Mouse (Mus musculus): Measurements from ENCODE around the gene Gm30191. TPM values are rescaled to one million over a fixed set of nuclear protein-coding genes. Genes with fewer than 3 reads are reported as not detected.

The Gm30191 gene
- total RNA-seq, 1 experiment from 2014 or later = not detected

DNA sequence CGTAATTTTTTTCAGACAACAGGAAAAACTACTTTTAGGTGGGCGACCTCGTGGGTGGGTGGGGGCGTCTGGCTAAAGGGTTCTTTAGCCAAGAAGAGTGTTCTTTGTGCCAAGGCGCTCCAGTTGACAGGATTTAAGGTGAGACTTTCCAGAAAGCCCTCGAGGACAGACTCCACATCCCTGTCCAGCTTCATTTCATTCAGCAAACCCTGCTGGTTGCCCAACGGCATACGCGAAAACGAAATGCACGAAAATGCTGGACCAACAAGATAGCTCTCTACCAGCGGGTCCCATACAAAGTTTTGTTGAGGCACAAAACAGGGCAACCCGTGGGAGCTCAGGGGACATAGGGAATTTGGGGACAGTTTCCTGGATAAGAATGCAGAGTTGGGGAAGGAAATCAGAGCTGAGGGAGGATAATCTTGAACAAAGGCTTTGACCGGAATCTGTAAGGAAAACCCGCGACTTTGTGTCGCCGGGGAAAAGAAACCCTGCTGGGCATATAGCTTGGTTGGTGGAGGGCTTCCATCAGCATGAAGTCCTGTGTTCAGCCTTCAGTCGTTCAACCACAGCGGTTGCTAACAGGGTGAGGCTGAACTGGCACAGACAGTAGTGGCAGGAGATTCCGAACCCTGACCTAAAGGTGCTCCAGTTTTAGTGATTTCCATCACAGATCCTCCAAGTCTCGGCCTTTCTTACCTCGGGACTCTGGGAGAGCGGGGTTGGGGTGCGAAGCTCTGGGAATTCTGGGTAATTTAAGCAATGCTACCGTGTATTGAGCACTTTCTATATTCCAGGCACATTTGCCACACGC lies 3.6 kb downstream of the Gm30191 start:
- ATAC-seq (replicated peaks in 1 of 2; ENCODE audit: insufficient read depth in 1 of 2, low FRiP score in 2 of 2, low TSS enrichment in 1 of 2, low read depth in 1 of 2, poor library complexity in 2 of 2, severe bottlenecking in 2 of 2) = no peak

DNA sequence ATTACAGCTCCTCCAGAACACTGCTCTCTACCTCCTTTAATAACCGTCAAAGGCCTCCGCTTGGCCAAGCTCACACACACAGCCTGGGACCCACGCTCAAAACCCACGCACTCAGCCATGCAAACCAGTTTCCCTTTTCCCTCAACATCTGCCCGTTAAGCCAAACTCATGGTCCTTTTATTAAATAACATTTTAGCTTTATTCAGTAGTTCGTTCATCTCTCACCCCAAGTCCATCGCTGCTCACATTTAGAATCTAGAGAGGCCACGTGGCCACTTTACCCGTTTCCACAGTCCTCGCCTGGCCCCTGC lies 4.2 kb downstream of the Gm30191 start:
- ATAC-seq (replicated peaks in 1 of 2; ENCODE audit: insufficient read depth in 1 of 2, low FRiP score in 2 of 2, low TSS enrichment in 1 of 2, low read depth in 1 of 2, poor library complexity in 2 of 2, severe bottlenecking in 2 of 2) = no peak

DNA sequence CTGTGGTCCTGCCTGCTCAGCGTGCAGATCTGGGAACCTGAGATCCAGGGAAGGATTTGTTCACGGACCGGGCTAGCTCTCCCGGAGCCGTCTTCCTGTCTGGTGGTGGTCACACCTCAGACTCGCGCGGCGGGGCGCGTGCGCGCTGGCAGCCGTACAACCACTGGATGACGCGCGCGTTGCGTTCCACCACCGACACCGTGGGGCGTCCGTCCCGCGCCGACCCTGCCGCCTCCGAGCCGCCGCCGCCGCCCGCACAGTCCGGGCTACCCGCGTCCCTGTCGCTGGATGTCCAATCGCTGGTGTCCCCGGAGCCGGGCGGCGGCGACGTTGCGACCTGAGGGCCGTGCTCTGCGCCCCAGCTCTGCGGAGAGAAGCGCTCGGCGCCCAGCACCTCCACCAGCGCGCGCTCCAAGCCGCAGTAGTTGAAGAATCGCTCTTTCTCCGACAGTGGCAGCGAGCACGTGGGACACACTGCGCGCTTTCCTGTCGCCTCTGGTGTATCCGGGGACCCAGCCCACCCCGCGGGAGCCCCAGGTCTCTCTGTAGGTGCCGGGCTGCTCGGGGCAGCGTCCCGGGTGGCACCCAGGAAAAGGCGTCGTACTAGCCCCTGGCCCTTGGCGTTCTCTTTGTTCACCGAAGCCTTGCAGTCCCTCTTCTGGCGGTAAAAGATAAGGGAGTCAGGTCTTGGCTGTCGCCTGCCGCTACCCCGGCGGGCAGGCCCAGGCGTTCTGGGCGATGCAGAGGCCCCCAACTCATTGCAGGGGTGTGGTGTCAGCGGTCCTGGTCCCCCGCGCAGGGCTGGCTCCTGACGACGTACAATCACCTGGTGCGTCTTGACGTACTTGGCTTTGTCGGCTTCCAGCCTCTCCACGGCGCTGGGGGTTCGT lies 4.8 kb downstream of the Gm30191 start:
- ATAC-seq (replicated peaks in 1 of 2; ENCODE audit: insufficient read depth in 1 of 2, low FRiP score in 2 of 2, low TSS enrichment in 1 of 2, low read depth in 1 of 2, poor library complexity in 2 of 2, severe bottlenecking in 2 of 2) = 0 out of 4 replicates have a peak, but pooled peaks of 1 of the 2 experiments have one; percentile 3

DNA sequence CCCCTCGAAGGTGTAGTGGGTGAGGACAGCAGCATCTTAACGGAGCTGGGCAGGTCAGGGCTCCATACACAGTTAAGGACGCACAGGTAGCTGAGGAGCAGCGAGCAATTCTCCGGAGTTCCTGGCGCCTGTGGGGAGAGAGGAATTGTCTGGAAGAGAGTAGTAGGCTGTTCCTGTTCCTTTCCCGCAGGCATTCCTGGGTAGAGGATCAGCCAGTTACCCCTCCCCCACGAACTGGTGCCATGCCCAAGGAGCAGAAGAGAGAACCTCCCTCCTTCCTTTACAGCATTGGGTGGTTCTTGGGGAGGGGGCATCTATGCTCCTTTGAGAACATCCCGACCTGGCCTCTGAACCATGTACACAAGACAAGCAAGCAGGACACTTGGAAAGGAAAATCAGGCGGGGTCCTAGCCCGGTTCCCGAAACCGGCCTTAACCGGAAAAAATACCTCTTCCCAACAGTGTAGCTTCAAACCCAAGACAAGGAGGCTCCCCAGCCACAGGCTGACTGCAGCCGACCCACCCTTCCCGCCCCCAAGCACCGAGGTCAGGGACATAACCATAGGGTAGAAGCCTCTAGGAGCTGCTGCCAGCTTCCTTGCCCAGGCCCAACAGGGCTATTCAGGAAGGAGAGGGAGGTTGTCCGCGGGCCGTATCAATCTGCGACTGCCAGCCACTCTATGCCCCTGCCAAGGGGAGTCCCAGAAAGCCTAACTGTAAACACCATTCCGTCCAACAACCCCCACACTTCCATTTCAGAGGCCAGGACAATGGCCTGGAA lies 5.6 kb downstream of the Gm30191 start:
- ATAC-seq (replicated peaks in 1 of 2; ENCODE audit: insufficient read depth in 1 of 2, low FRiP score in 2 of 2, low TSS enrichment in 1 of 2, low read depth in 1 of 2, poor library complexity in 2 of 2, severe bottlenecking in 2 of 2) = no peak

DNA sequence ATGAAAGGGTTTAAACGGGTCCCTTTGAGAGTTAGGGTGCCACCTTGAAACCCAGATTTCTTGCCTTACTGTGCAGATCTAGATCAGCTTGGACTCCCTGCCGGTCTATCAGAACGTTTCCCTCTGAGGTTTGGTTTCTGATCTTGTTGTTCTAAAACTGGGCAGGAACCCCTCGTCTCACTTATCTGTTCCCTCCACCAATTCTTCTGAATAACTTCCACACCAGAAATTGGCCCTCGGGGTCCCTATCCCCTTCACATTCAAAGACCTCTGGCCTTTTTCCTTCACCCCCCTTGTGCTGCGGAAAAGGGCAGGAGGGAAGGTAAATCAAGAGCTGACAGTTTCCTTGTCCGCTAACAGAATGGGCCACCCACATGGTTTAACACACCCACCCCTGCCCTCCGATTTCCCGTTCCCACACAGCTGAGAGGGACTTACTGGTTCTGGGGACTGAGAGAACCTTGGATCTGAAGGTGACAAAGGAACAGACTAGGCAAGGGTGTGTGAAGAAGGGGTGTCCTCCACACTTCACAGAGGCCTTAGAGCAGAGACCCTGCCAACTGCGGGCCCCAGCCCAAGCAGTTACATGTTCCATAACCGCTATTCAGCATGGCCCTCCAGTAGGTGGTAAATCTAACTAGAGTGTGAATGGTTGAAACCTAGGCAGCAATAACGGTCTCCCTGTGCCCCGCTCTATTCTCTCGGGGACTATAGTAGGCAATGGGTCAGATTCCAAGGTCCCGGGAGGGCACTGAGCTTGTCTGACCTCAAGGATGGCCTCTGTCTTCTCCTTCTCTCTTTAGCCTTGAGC lies 6.4 kb downstream of the Gm30191 start:
- ATAC-seq (replicated peaks in 1 of 2; ENCODE audit: insufficient read depth in 1 of 2, low FRiP score in 2 of 2, low TSS enrichment in 1 of 2, low read depth in 1 of 2, poor library complexity in 2 of 2, severe bottlenecking in 2 of 2) = 0 out of 4 replicates have a peak, but pooled peaks of 1 of the 2 experiments have one; percentile 1

DNA sequence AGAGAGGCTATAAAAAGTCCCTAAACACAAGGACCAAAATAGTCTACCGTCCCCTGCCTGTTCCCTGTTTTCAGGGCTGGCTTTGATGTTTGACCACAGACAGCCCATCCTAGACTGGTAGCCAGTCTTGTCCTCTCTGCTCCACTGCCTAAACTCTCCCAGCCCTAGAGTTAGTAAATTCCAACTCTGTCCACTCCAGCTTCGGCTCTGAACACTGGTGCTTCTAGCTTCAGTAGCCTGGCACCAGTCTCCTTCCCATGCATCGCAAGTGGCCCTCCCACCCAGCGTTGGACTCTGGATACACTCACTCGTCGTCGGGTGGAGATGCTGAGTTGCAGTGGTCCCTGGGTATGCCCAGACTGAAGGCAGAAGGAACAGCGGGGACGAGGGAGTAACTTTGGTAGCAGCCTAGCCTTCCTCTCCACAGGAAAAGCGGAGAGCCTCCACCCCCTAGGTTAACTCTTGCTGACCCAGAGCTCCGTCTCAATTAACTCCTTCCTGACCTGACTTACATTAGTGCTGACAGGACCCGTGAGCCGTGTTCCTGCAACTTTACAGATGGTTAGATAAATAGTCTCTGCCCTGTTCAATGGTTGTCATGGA lies 7.1 kb downstream of the Gm30191 start, which contains the start of gene Grrp1:
Gene Grrp1 (minus strand): TSS at position 385 of the 603 bp plus-strand sequence.
- ATAC-seq (replicated peaks in 1 of 2; ENCODE audit: insufficient read depth in 1 of 2, low FRiP score in 2 of 2, low TSS enrichment in 1 of 2, low read depth in 1 of 2, poor library complexity in 2 of 2, severe bottlenecking in 2 of 2) = no peak

DNA sequence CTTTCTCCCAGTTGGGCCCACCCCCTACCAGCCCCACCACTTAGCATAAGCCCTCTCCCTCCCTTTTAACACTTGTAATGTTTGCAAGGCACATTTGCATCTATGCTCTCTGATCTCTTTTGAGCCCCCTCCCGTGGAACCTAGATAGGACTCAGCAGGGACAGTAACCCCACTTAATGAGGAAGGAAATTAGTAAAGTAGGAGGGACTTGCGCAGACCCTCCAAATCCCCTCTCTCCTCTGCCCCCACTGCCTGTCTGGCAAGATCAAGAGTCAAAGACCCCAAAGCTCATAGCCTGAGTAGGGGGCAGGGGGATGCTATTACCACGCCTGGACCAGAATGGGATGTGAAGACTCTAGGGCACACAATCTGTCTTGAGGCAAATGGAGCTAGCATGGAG lies 8.1 kb downstream of the Gm30191 start:
- no peak for ATAC-seq (replicated peaks in 1 of 2; ENCODE audit: insufficient read depth in 1 of 2, low FRiP score in 2 of 2, low TSS enrichment in 1 of 2, low read depth in 1 of 2, poor library complexity in 2 of 2, severe bottlenecking in 2 of 2)

DNA sequence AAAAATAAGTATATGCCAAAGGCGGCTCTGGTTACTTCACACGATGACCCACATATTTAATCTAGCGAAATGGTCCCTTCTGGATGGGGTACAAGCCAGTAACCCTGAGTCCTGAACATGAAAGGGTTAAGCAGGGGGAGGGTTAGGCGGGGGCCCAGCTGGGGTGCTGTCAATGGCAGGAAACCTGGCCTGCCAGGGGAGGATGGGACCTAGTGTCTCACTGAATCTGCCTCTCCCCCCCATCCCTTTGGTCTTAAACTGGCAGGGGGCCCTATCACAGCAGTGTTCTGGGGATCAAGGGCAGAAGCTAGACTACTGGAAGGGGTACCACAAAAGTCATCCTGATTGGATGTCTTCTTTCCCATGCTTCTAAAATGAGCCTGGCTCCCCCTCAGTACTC lies 9.1 kb downstream of the Gm30191 start:
- ATAC-seq (replicated peaks in 1 of 2; ENCODE audit: insufficient read depth in 1 of 2, low FRiP score in 2 of 2, low TSS enrichment in 1 of 2, low read depth in 1 of 2, poor library complexity in 2 of 2, severe bottlenecking in 2 of 2) = no peak

DNA sequence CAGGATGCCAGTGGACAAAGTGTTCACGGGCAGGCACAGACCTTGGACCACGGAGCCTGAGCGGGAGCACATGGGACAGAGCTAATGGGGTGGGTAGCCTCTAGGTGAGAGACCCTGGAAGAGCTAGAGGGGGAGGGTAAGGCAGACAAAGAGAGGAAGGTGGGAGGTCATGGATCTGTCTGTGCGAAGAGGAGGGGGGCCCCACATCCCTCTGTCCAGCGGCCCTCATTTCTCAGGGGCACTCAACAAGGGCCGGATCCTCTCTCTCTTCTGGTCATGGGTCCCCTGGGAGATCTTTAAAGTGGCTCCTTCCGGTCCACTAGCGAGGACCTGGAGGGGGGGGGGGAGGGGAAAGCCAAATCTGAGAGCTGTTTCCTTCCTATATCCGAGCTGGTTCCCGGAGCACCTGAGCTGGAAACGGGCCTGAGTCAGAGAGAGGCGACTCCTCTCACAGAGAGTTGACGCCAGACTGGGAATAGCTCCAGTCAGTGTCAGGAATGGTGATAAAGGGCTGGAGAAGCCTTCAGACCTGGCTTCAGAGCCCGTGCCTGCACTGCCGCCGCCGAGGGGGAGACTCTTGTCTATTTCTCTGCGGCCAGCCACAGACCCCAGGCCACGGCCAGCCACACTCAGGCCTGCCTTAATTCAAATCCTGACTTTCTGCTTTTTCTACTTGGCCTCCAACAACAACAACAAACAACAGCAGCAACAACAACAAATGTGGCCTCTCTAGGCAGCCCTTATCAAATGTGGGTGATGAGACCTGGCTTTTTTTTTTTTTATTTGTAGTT lies 9.9 kb downstream of the Gm30191 start:
- no peak for ATAC-seq (replicated peaks in 1 of 2; ENCODE audit: insufficient read depth in 1 of 2, low FRiP score in 2 of 2, low TSS enrichment in 1 of 2, low read depth in 1 of 2, poor library complexity in 2 of 2, severe bottlenecking in 2 of 2)

DNA sequence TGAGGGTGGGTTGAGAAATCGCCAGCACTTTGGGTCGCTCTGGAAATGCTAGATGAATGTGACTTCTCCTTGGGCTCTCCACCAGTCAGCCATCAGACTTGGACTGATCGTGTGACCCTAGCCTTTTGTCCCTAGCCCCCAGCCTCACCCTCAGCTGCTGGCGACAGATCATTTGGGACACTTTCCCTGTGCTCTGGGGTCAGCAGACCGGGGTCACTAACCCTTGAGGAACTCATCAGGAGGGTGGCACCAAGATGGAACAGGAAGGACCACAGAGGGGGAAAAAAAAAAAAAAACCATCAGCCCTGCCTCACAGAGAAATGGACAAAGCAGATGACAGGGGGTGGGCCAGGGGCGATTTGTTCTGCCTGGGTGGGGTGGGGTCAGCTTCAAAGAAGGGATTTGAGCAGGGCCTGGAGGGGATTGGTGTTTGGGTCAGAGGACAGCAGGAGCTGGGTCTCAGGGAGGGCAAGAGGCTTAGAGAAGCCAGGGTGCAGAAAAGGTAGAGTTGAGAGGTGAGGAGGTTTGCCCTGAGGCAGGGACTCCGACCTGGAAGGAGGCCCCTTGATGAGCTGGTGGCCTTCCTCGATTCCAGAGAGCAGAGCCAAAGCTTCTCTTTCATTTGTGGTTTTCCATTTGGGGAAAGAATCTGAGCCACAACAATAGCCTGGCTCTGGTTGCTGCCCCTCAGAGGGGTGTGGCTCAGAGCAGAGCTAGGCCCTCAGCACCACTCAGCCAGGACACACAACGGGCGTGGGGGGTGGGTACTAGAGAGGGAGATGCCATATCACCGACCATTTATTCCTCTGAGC lies 10.7 kb downstream of the Gm30191 start:
- no peak for ATAC-seq (replicated peaks in 1 of 2; ENCODE audit: insufficient read depth in 1 of 2, low FRiP score in 2 of 2, low TSS enrichment in 1 of 2, low read depth in 1 of 2, poor library complexity in 2 of 2, severe bottlenecking in 2 of 2)

DNA sequence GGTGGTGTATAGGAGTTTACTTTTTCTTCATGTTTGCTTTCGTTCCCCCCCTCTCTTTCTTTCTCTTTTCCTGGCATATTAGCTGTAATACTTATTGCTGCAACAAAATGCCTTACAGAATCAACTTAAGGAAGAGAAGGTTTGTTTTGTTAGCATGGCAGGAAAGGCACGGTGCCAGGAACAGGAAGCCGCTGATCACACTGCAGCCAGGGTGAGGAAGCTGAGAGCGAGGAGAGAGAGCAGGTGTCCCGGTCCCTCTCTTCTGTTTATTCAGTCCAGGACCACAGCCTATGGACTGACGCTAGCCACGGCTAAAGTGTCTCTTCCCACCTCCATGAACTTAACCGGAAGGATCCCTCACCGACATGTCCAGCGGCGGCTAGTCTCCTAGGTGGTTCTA lies 11.6 kb downstream of the Gm30191 start:
- ATAC-seq (replicated peaks in 1 of 2; ENCODE audit: insufficient read depth in 1 of 2, low FRiP score in 2 of 2, low TSS enrichment in 1 of 2, low read depth in 1 of 2, poor library complexity in 2 of 2, severe bottlenecking in 2 of 2) = peak; percentile 45 to 54; a peak in 2 of 4 replicates

DNA sequence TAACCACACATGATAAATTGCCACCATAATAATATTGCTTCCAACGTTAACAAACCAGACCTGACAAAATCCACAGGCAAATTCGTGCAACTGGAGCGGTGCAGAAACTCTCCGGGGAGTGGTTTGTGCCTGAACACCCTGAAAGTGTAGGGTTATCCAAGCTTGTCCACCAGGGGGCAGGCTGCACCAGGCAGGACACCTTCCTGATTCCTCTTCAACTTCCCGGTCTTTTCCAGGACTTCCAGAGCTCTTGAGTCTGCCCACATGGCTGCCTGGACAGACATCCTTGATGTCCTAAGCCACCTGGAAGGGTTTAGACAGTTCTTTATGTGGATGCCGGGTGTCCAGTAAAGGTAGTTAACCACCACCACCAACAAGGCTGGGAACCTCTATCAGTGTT lies 16.5 kb downstream of the Gm30191 start:
- ATAC-seq (replicated peaks in 1 of 2; ENCODE audit: insufficient read depth in 1 of 2, low FRiP score in 2 of 2, low TSS enrichment in 1 of 2, low read depth in 1 of 2, poor library complexity in 2 of 2, severe bottlenecking in 2 of 2) = peak in 1 of 2 experiments; percentile 42; a peak in 1 of 4 replicates

DNA sequence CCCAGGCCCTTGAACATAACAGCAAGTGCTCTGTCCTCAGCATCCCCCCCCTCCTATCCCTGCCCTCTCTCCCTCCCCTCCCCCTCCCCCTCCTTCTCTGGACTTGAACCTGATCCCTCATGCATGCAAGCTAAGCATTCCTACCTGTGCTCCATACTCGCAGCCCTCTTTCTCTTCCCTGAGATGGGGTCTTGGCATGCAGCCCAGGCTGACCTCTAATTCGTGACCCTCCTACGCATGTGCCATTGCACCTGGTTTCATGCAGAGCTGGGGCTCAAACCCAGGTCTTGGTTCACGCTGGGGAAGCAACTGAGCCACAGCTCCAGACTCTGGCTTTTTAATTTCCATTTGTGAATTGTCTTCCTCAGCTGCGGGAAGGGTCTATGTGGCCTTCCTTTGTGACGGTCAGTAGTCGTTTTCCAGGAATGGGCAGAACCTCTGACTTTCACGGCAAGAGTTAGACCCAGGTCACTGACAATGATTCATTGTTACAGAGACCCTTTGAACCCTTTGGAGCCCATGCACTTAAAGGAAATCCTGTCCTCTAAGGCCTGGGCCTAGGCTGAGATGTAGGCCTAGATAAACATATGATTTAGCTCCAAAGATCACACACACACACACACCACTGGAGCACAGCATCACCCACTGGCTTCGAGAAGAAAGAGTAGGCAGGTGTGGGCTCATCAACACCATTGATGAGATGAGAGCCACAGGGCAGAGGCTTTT lies 19.3 kb downstream of the Gm30191 start:
- no peak for ATAC-seq (replicated peaks in 1 of 2; ENCODE audit: insufficient read depth in 1 of 2, low FRiP score in 2 of 2, low TSS enrichment in 1 of 2, low read depth in 1 of 2, poor library complexity in 2 of 2, severe bottlenecking in 2 of 2)

DNA sequence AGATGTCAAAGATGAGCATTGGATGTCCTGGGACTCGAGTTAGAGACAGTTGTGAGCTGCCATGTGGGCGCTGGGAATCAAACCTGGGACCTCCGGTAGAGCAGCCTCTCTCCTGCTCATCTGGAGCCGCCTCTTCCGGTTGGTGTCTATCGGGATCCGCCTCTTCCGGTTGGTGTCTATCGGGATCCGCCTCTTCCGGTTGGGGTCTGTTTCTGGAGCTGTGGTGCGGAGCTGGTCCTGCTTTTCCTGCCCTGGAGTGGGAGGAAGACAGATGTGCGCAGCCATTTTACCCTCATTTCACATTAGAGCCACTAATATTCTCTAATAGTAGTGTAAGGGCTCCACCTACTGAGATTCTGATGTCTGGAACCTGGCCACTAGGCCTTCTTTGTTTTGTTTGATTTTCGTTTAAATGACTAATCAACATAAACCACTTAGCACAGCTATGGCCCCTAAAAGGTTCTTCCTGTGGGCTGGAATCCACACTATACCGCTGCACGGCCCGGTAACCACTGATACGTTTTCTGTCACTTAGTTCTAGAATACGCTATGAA lies 21.4 kb downstream of the Gm30191 start:
- ATAC-seq (replicated peaks in 1 of 2; ENCODE audit: insufficient read depth in 1 of 2, low FRiP score in 2 of 2, low TSS enrichment in 1 of 2, low read depth in 1 of 2, poor library complexity in 2 of 2, severe bottlenecking in 2 of 2) = peak; percentile 46 to 53; a peak in 3 of 4 replicates

Data from hematopoietic stem cell, adult 5-6 weeks (primary cell).